Mouse (Mus musculus) urinary bladder, postnatal 14 days (tissue): ENCODE results near the gene Nkx2-4.

Source experiments
- DNase-seq: peaks from one replicate; pipeline ENCODE4 v3.0.0; 2021; ENCODE audit warnings: low spot score

The Nkx2-4 gene

DNA sequence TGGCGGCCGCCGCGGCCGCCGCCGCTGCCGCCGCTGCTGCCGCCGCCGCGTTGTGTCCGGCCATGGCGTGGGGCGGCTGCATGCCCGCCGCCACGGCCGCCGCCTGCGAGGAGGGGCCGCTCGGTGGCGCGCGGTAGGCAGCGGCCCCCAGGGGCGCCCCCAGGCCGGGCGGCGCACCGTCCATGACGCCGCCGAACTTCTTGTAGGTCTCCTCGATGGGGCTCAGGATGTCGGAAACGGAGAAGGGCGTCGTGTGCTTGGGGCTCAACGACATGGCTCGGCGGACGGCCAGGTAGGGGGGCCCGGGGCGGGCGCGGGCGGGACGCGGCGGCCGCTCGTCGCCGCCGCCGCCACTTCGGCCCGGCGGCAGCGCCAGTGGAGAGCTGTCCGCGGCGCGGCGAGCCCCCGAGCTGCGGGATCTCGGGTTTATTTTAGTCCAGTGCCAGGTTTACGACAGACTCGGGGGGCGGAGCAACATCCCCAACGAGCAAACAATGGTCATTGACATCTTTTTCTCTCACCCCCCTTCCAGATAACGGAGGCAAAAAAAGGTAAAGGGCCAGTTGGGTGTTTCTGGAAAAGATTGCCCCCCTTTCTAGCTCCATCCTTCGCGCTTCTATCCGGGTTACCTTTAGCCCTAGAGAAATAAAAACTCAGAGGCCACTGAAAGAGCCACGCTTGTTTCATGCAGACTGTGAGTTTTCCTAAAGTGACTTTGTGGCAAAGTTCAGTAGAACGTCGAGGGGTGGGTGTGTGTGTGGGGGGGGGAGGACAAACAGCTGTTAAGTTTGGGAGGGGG lies at the start of gene Nkx2-4:
Gene Nkx2-4, minus strand, starts transcription at position 374 of the 799 bp plus-strand sequence.
- DNase-seq, result no peak

DNA sequence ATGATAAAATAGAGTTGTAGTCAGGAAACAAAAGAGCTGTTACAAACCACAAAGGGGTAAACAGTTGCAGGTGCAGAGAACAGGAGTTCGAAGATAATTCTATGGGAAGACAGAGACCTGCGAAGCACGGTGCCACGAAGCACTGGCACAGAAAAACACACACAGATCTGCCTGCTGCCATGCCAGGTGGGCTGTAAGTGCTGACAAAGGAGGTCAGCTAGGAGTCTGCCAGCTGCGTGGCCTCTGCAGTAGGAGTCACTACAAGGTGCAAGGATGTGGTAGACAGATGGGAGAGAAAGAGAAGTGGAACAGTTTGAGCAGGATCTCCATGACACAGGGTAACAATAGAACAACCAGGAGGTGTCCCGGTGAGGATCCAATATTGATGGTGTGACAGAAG lies 42.1 kb upstream of the Nkx2-4 start:
- no peak for DNase-seq

DNA sequence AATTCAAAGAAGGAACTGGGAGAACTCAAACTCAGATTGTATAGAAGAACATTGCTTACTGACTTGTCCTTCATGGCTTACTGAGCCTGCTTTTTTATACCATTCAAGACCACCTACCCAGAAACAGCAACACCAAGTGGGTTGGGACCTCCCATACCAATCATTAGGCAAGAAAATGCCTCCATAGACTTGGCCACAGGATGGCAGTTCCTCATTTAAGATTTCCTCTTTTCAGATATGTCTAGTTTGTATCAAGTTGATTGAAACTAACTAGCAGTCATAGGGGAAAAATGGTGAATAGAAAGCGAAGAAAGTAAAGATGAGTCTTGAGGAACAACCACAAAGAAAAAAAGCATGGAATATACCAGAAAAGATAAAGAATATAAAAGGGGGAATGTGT lies 34.5 kb upstream of the Nkx2-4 start:
- no peak for DNase-seq

DNA sequence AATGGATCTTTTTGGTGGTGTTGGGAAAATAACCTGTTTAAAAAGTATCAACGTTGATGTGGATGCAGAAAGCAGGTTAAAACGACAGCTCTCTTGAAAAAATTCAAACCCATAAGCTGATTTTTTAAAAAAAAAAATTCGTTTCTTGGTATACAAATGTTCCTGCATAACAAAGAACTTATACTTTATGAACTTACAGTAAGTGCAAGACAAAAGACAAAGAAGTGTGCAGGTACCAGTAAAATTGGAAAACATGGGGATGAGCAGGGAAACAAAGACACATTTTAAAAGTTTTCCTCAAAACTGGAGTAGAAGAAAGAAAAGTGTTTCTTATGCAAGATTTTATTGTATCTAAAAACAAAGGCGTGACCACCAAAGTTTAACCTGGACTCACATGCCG lies 1.2 kb upstream of the Nkx2-4 start:
- DNase-seq, result no peak

DNA sequence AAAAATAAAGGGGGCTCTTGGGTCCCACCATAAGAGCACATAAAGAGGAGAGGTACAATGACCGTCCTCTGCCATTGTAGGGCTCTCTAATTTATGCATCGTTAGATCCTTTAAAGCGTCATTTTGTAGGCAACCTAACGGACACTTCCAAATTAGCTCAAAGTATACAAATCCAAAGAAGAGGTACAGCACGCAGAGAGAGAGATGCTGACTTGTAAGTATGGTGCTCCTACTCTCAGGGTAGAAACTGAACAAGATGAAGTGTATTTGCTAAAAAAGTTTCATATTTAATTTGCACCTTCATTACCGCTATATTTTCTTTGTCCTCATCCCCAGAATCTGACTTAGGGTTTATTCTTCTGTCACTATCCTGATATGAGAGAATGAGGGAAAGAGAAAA lies 692 bp upstream of the Nkx2-4 start:
- no peak for DNase-seq

DNA sequence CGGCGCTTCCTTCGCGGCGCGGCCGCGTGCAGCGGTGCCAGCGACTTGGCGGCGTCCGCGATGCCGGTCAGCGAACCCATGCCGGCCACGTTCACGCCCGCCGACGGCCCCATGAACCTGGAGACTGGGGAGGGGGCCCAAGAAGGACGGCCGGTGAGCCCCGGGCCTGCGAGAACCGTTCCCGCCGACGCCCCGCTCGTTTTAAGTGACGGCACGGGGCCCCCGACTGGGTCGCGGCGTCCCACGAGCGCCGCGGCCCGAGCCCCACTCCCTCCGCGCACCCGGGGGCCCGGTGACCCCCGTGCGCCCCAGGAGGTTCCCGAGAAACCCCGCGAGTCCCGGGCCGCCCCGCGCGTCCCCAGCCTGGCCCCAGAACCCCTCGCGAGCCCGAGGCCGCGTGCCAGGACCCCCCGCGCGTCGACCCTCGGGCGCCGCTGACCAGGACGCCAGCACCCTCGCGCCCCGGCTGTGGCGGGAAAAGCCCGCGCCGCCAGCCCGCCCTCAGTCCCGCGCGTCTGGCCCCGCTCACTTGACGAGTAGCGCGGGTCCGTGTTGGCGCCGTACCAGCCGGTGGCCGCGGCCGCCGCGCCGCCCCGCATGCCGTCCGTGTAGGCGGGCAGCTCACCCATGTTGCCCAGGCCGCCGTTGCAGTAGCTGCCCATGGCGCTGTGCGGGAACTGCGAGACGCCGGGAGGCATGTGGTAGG lies 726 bp downstream of the Nkx2-4 start:
- no peak for DNase-seq

DNA sequence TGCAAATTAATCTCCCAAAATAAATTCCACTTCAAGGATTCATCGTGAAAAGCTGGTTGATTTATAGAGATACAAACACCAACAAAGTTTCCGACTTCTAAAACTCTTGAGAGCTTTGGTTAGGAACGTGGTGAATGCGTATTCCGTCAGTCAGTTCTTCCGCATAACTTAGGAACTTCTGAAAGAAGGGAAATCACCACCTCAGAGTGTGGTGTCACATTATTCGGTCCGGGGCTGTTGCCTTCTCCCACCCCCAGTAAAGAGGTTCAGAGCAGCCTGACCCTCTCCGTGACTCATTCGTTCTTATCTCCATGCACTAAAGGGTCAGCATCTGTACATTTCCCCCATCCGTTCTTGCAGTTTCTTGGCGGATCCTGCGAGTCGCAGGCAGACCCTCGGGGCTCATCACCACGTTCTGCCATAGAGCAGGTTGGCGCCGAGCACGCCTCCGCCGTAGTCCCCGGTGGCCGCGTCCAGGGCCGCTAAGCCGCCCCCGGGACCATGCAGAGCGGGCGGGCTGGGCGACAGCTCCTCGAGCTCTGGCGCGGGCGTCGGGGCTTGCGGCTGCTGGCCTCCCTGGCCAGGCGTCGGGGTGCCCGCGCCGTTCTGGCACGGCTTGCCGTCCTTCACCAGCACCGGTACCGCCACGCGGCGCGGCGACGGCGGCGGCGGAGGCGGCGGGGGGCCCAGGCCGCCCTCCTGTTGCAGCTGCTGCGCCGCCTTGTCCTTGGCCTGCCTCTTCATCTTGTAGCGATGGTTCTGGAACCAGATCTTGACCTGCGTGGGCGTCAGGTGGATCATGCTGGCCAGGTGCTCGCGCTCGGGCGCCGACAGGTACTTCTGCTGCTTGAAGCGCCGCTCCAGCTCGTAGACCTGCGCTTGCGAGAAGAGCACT lies 1.5 kb downstream of the Nkx2-4 start:
- DNase-seq, result peak; percentile 11

DNA sequence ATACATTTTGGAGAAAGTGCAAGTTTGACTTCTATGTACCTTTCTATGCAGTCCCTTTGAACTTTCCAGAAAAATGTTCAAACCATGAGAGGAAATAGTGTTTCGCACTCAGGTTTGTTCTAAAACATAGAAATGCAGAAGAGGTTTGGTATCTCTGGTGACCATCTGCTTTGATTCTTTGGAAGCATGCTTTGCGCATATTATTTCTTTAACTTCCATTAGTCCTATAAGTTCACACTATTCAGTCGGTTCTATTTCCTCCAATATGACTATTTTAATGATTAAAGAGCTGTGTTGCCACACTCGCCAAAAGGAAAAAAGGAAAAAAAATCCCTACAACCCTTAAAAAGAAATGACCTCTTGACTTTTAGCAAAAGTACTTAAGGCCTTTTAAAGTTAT lies 2.9 kb downstream of the Nkx2-4 start:
- DNase-seq, result no peak

DNA sequence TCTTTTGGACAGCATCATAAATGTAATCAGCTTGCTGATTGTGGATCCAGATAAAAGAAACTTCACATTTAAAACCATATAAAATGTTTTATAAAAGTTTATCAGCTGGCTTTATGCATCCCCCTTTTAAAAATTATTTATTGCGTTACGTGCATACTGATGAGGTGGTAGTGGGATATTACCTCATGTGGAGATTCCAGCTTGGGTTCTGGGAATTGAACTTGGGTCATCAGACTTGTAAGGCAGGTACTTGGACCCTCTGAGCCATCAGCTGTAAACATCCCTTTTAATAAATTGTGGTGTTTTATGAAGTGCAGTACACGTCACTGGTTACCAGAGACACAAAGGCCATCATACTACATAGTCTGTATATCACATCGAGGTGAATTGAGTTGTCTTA lies 10.8 kb downstream of the Nkx2-4 start:
- DNase-seq, result no peak

DNA sequence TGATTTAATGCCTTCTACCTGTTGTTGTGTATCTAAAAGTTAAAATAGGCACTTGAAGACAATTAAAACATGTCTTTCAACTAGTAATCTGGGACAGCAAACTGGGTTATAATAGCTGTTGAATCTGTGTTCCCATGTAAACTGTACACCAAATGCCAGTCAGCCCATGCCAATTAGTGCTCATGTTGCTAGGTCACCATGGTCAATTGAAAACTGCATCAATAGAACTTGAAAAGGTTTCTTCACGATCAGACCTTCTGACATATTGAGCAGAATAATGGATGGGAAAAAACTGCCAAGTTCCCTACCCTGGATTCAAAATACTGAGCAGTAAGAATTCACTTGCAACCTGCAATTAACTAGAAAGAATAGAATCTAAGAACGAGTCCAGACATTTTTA lies 11.3 kb downstream of the Nkx2-4 start:
- no peak for DNase-seq

DNA sequence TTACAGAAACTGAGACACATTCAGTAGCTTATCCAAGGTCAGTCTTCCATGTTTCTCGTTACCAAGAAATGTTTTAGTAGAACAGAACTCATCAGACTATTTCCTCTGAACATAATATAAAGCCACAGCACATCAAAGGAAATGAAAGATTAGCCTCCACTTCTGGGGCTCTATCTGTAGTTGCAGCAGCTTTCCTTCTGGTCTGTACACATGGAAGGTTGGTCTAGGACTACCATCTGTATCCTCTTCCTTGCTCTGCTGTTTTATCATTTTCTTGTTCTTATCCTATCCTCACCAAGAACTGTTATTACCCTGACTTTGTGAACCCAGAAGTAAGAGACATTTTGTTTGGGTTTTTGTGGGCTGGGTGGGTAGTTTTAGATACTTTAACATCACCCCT lies 14.9 kb downstream of the Nkx2-4 start:
- DNase-seq, result no peak

DNA sequence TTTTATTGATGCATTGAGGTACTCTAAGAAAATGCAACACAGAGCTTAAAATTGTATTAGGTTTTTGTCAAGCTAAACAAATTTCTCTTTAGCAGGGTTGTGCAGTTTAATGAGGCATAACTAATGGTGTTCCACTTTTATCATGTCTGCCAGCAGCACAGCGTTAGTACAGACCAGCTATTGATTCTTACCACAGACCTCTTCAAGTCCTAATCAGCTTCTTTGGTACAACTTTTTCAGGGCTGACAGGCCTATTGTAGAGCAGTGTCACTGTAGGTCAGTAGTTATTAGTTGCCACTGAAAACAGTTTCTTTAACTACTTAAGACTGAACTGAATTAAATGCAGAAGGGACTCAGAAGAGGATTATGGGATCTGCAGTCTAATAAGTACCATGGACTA lies 16.2 kb downstream of the Nkx2-4 start:
- no peak for DNase-seq

DNA sequence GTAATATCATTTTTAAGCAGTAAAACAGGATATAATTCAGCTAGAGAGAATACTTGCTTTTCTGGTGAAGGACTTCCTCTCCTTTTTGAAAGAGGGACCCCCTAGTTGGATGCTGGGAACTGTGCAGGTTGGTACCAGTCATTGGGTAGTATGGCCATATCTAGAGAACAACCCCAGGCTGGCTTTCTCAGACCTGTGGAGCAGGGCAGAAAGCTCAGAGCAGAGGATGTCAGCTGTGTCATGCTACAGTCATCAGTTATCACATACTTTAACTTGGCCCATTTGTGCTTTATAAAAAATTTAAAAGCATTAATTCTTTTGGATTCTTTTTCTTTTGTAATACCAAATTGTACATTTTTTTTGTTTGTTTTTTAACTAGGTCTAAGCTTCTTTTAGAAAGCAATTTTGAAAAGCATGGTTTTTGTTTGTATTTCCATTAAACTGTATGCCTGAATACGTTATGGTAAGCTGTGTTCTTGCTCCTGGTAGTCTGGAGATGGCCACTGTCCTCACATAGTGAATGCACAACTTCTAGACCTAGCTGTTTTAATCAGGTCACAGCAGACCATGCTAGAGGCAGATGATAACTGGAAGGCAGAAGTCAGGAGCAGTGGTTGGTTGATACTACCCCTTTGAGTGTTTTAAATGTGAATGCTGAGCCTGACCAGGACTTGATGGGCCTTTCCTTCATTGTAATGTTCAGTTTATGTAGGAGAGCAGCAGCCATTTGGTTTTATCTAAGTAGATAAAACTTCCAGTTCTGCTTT lies 17.6 kb downstream of the Nkx2-4 start:
- DNase-seq, result no peak

DNA sequence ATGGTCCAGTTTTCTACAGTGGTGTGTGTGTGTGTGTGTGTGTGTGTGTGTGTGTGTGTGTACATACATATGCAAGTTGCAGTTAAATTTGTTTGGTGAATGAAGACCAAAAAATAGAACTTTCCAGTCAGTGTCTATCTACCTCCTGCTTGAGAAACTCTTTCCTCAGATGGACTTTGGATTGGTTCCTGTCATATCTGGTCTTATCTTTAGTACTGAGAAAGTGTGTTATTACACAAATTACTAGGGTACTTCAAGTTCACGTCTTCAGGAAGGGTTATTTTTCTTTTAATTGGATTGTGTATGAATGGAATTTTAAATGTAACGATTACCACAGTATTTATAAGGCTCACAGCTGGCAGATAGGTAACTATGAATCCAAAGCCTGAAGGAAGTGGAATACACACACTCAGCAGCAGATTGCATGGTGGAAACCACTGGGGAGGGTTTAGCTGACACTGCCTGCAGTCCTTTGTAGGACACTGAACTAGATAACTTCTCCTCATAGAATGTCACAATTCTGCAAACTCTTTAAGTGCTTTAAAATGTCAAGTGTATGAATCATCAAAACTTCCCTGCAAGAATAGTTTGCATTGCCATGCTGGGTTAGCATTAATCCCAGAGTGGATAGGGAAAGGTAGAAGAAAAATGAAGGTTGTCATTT lies 31.9 kb downstream of the Nkx2-4 start:
- no peak for DNase-seq

DNA sequence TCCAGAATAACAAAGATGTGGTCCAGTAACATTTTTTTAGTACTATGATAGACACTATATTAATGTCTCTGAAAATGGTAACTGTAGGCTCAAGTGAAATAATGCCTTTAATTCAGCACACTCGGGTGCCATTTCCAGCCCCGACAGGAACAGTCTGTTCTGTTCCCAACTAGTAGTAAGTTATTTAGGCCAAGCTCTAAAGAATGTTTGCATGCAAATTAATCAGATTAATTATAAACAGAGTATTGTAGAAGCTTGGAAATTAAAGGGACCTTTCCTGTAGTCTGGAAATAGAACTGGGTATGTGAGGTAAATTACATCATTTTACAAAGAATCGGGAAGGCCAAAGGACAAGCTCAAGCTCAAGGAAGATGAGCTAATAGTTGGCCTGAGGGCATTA lies 38.2 kb downstream of the Nkx2-4 start:
- DNase-seq, result no peak

DNA sequence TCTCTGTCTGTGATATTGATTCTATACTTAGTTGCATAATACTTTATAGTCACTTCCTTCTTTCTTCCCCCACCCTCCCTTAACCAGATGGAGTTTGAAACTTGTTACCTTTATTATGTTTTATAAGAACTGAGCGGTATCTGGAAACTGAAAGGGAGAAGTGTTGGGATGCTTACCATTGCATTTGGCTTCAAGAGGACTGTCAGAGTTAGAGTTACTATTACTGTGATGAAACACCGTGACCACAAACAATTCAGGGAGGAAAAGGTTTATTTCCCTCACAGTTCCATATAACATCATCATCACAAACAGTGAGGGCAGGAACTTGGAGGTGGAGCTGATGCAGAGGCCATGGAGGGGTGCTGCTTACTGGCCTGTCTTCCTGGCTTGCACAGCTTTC lies 49.4 kb downstream of the Nkx2-4 start:
- DNase-seq, result no peak
